Mouse (Mus musculus) ES-E14 (cell line): Measurements from ENCODE around the gene Ptprg. TPM values are rescaled to one million over a fixed set of nuclear protein-coding genes. Genes with fewer than 3 reads are reported as not detected.

Source experiments
- DNase-seq: peaks from one replicate; pipeline ENCODE4 v3.0.0-alpha.2; 2013; ENCODE audit warnings: low read depth, low spot score
- H3K27ac ChIP-seq: 2 replicates; pipeline ENCODE4 v1.5.1; 2012; ENCODE audit warnings: low read depth, mild to moderate bottlenecking, low read length, moderate library complexity, mixed read lengths; ENCODE audit not compliant: poor library complexity, insufficient read depth, severe bottlenecking
- H3K36me3 ChIP-seq: 2 replicates; pipeline ENCODE4 v1.6.1; 2012; ENCODE audit warnings: mild to moderate bottlenecking, low read length, moderate library complexity, mixed read lengths; ENCODE audit not compliant: control insufficient read depth, poor library complexity, insufficient read depth, severe bottlenecking
- H3K4me1 ChIP-seq, 2 experiments: fragments of 150-350 bp in 1 of 2; sonication (generic) in 1 of 2; 2 replicates each; pipeline ENCODE4 v1.6.1; 2012; ENCODE audit warnings: low read length in 2 of 2, mild to moderate bottlenecking in 1 of 2, mixed read lengths in 1 of 2; ENCODE audit not compliant: control insufficient read depth in 2 of 2, insufficient read depth in 2 of 2, poor library complexity in 1 of 2
- H3K4me3 ChIP-seq, 2 experiments: fragments of 150-350 bp in 1 of 2; sonication (generic) in 1 of 2; 2 replicates each; pipeline ENCODE4 v1.5.1; 2012; ENCODE audit warnings: low read length in 2 of 2, low read depth in 1 of 2, mild to moderate bottlenecking in 1 of 2, mixed read lengths in 1 of 2; ENCODE audit not compliant: insufficient read depth in 1 of 2, poor library complexity in 1 of 2, severe bottlenecking in 1 of 2
- H3K9ac ChIP-seq: 2 replicates; pipeline ENCODE4 v1.6.1; 2012; ENCODE audit warnings: low read depth, mild to moderate bottlenecking, low read length, mixed read lengths; ENCODE audit not compliant: poor library complexity, insufficient read depth, severe bottlenecking
- H3K9me3 ChIP-seq: fragments of 150-350 bp; sonication (generic); 2 replicates; pipeline ENCODE4 v1.6.1; 2012; ENCODE audit warnings: low read depth, mild to moderate bottlenecking, low read length; ENCODE audit not compliant: control insufficient read depth, insufficient read depth
- CHD2 ChIP-seq: IDR thresholded peaks from 2 replicates; pipeline ENCODE4 v1.6.1; 2014; ENCODE audit warnings: mild to moderate bottlenecking, low read depth, low read length, inconsistent platforms
- HCFC1 ChIP-seq: IDR thresholded peaks from 2 replicates; pipeline ENCODE4 v1.6.1; 2012; ENCODE audit warnings: low read length, inconsistent platforms, borderline replicate concordance; ENCODE audit not compliant: insufficient read depth
- MAFK ChIP-seq: IDR thresholded peaks from 2 replicates; pipeline ENCODE4 v1.6.1; 2014; ENCODE audit warnings: mild to moderate bottlenecking, low read depth, low read length, inconsistent platforms; ENCODE audit not compliant: insufficient read depth
- ZC3H11A ChIP-seq: IDR thresholded peaks from 2 replicates; pipeline ENCODE4 v1.6.1; 2012; ENCODE audit warnings: low read depth, mild to moderate bottlenecking, inconsistent platforms, low read length, borderline replicate concordance
- ZNF384 ChIP-seq: IDR thresholded peaks from 2 replicates; pipeline ENCODE4 v1.6.1; 2012; ENCODE audit warnings: low read depth, low read length, inconsistent platforms
- in situ Hi-C, 2 experiments: fragments of 600-800 bp; cut with MboI; formaldehyde crosslinking; loops; one replicate each; pipeline ENCODE4 v1.15.1; 2025; ENCODE audit warnings: low sequenced_read_pairs in 2 of 2, inconsistent platforms in 1 of 2; ENCODE audit not compliant: unreplicated experiment in 2 of 2
- total RNA-seq: library from RNA; depleted of rRNA; stranded (reverse); fragments of 300-350 nt; gene quantifications from 2 replicates; pipeline ENCODE4 v1.2.3, GENCODE M21; 2012

Ptprg gene
- total RNA-seq, 1 experiment = 59.8 TPM

- H3K36me3 ChIP-seq = no peaks in the 10 kb centered on the region; the same call in 1 of the 2 replicates
- no peak overlapping the region; the same call in 1 of the 2 replicates for H3K27ac ChIP-seq
- H3K4me3 ChIP-seq = no peak overlapping the region
- TF ChIP-seq HCFC1 (no peak), ZC3H11A (no peak), MAFK (no peak), ZNF384 (no peak), CHD2 (no peak)
- DNase-seq = no peak
- H3K9me3 ChIP-seq = no peaks in the 10 kb centered on the region
- peaks cover 3 to 29% of the 10 kb centered on the region in 2 experiments; a peak in 3 of 4 replicates for H3K4me1 ChIP-seq
- in situ Hi-C loops = no loop called here
- H3K9ac ChIP-seq = no peak overlapping the region
These were observed 117.5 kb downstream of the Ptprg start for GRCm38 (mm10) chr14:11670847-11671246.

- H3K4me1 ChIP-seq = peaks cover 3 to 17% of the 10 kb centered on the region in 2 experiments; a peak in 3 of 4 replicates
- H3K27ac ChIP-seq = no peak overlapping the region
- no peak overlapping the region for H3K9ac ChIP-seq
- peak; percentile 58 for DNase-seq
- in situ Hi-C loops = no loop called here
- H3K9me3 ChIP-seq = no peaks in the 10 kb centered on the region
- no peak overlapping the region for H3K4me3 ChIP-seq
- H3K36me3 ChIP-seq = no peaks in the 10 kb centered on the region; the same call in 1 of the 2 replicates
- TF ChIP-seq ZC3H11A (no peak), MAFK (no peak), CHD2 (no peak), HCFC1 (no peak), ZNF384 (no peak)
These were observed 119.7 kb downstream of the Ptprg start for GRCm38 (mm10) chr14:11672981-11673547.

- Histone ChIP-seq H3K27ac (no peak overlapping the region), H3K9me3 (no peaks in the 10 kb centered on the region), H3K4me1 (peaks cover 2 to 15% of the 10 kb centered on the region in 2 experiments; a peak in 2 of 4 replicates), H3K36me3 (no peaks in the 10 kb centered on the region), H3K9ac (no peak overlapping the region), H3K4me3 (no peak overlapping the region)
- TF ChIP-seq ZNF384 (no peak), MAFK (no peak), HCFC1 (no peak), CHD2 (no peak), ZC3H11A (no peak)
- no peak for DNase-seq
- in situ Hi-C loops = no loop called here
These were observed 124.9 kb downstream of the Ptprg start for GRCm38 (mm10) chr14:11678201-11678600.

- TF ChIP-seq CHD2 (no peak), ZNF384 (no peak), MAFK (no peak), ZC3H11A (no peak), HCFC1 (no peak)
- DNase-seq = peak; percentile 50
- Histone ChIP-seq H3K9me3 (no peaks in the 10 kb centered on the region), H3K36me3 (no peaks in the 10 kb centered on the region), H3K4me1 (peaks cover 2 to 15% of the 10 kb centered on the region in 2 experiments; a peak in 2 of 4 replicates), H3K4me3 (no peak overlapping the region), H3K9ac (no peak overlapping the region), H3K27ac (no peak overlapping the region)
- in situ Hi-C loops = no loop called here
These were observed 126.4 kb downstream of the Ptprg start for GRCm38 (mm10) chr14:11679741-11680140.
